22 mouse cellular contexts compared by ENCODE assay signal in the genomic region with DNA sequence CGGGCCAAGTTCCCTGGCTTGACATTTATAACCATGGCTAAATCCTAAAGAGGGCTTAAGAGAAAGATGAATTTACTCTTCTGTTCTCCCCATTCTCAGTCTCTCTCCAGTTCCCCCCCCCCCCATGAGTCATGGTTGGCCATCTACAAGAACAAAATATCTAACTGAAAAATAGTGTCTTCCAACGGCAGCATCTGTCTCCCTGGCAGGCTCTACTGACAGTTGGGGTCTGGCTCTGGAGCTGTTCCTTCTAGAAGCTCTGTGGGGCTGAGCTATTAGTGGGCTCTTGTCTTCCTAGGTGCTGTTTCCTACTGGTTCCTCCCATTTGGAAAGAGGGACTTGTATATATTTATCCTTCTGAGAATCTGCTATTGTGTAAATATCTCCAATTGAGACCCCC. TPM values are rescaled to one million over a fixed set of nuclear protein-coding genes. Genes with fewer than 3 reads are reported as not detected.
DNase-seq lines count a peak whose midpoint lies in the region; ATAC-seq and TF ChIP-seq lines count a peak whose summit lies in the region.
"Had no signal": no experiment of that assay in that cellular context is flagged by ENCODE, and none has a peak within 500 bp of the region (broad histone marks: within the 10 kb centered on the region; RNA-seq: fewer than 3 reads in every experiment).

No protein-coding gene starts in this region.

- H3K27ac ChIP-seq in forebrain, postnatal 0 days (ENCODE audit: low read depth, low read length): no peak overlapping the region
- no peak overlapping the region for H3K27ac ChIP-seq in forebrain, embryonic 14.5 days (ENCODE audit: low read depth, low read length)
- peak overlapping the region; percentile 87 for H3K27ac ChIP-seq in left cerebral cortex, adult 2 months
- no peak overlapping the region for H3K27ac ChIP-seq in heart, embryonic 10.5 days
- H3K27ac ChIP-seq: embryonic facial prominence, embryonic 12.5 days; hindbrain, embryonic 15.5 days; kidney, postnatal 0 days; limb, embryonic 13.5 days; liver, embryonic 13.5 days; midbrain, embryonic 13.5 days had no signal

- no peak for TF ChIP-seq CTCF in forebrain, postnatal 0 days (IDR thresholded peaks at IDR 0.05; ENCODE audit: low read depth)
- no peak for TF ChIP-seq CTCF in left cerebral cortex, adult 2 months (IDR thresholded peaks at IDR 0.05)

- DNase-seq in forebrain, postnatal 0 days: peak; percentile 37
- no peak for DNase-seq in forebrain, embryonic 14.5 days (ENCODE audit: low spot score)
- DNase-seq in left cerebral cortex, adult 2 months (ENCODE audit: extremely low spot score in 1 of 2, low spot score in 2 of 2): peak in 1 of 2 experiments; percentile 34
- DNase-seq in left cerebral cortex, postnatal 10 days (ENCODE audit: extremely low spot score in 1 of 2, low spot score in 2 of 2): no peak
- peak; percentile 38 for DNase-seq in layer of hippocampus, postnatal 36 days
- DNase-seq in right cerebral cortex, postnatal 25 days: peak; percentile 38
- no peak for DNase-seq in adrenal gland, postnatal 10 days
- no peak for DNase-seq in heart, embryonic 10.5 days (ENCODE audit: low spot score)
- DNase-seq: adrenal gland, postnatal 36 days; heart, postnatal 4 days; kidney, adult 2 months; liver, embryonic 13.5 days; lung, adult 2 months; lung, postnatal 14 days; thymus, adult 2 months had no signal

- no peaks in the 10 kb centered on the region for H3K9me3 ChIP-seq in forebrain, postnatal 0 days (ENCODE audit: low read length)
- no peaks in the 10 kb centered on the region for H3K9me3 ChIP-seq in forebrain, embryonic 14.5 days (replicated peaks; ENCODE audit: control insufficient read depth, low read length)
- no peaks in the 10 kb centered on the region for H3K9me3 ChIP-seq in heart, embryonic 10.5 days
- H3K9me3 ChIP-seq: embryonic facial prominence, embryonic 12.5 days; hindbrain, embryonic 15.5 days; limb, embryonic 13.5 days; liver, embryonic 13.5 days; midbrain, embryonic 13.5 days had no signal

- no peaks in the 10 kb centered on the region for H3K27me3 ChIP-seq in forebrain, postnatal 0 days (ENCODE audit: insufficient read depth, low read length)
- no peaks in the 10 kb centered on the region for H3K27me3 ChIP-seq in forebrain, embryonic 14.5 days (replicated peaks; ENCODE audit: control insufficient read depth, insufficient read depth, low read length)
- 0 out of 2 replicates have a peak, but pooled peaks cover 4% of the 10 kb centered on the region for H3K27me3 ChIP-seq in heart, embryonic 10.5 days (ENCODE audit: insufficient read depth, poor library complexity, severe bottlenecking)
- H3K27me3 ChIP-seq: embryonic facial prominence, embryonic 12.5 days; hindbrain, embryonic 15.5 days; limb, embryonic 13.5 days; liver, embryonic 13.5 days; midbrain, embryonic 13.5 days had no signal

- no peak overlapping the region for H3K9ac ChIP-seq in forebrain, postnatal 0 days
- no peak overlapping the region for H3K9ac ChIP-seq in forebrain, embryonic 14.5 days (ENCODE audit: low read length)
- H3K9ac ChIP-seq: embryonic facial prominence, embryonic 12.5 days; hindbrain, embryonic 15.5 days; limb, embryonic 13.5 days; liver, embryonic 13.5 days; midbrain, embryonic 13.5 days had no signal

- no peak overlapping the region for H3K4me2 ChIP-seq in forebrain, postnatal 0 days (ENCODE audit: low read depth)
- H3K4me2 ChIP-seq in forebrain, embryonic 14.5 days (ENCODE audit: low read length): no peak overlapping the region
- H3K4me2 ChIP-seq: embryonic facial prominence, embryonic 12.5 days; hindbrain, embryonic 15.5 days; limb, embryonic 13.5 days; liver, embryonic 13.5 days; midbrain, embryonic 13.5 days had no signal

- intact Hi-C loops in left cerebral cortex, adult 2 months (cut with DNase I): no loop called here
- intact Hi-C loops in left cerebral cortex, postnatal 10 days (cut with DNase I): no loop called here

- ATAC-seq in forebrain, postnatal 0 days: no peak
- no peak for ATAC-seq in forebrain, embryonic 14.5 days
- ATAC-seq: midbrain, embryonic 13.5 days had no signal

- no peak overlapping the region for H3K4me3 ChIP-seq in forebrain, postnatal 0 days (ENCODE audit: low read depth, low read length)
- H3K4me3 ChIP-seq in forebrain, embryonic 14.5 days (ENCODE audit: low read depth, low read length): no peak overlapping the region
- no peak overlapping the region for H3K4me3 ChIP-seq in left cerebral cortex, adult 2 months
- no peak overlapping the region for H3K4me3 ChIP-seq in heart, embryonic 10.5 days
- H3K4me3 ChIP-seq: embryonic facial prominence, embryonic 12.5 days; hindbrain, embryonic 15.5 days; limb, embryonic 13.5 days; liver, embryonic 13.5 days; midbrain, embryonic 13.5 days had no signal

- WGBS in forebrain, postnatal 0 days: 77% methylated on average over 2 of the region's 2 CpGs
- WGBS in forebrain, embryonic 14.5 days: 82% methylated on average over 2 of the region's 2 CpGs
- 71% methylated on average over 2 of the region's 2 CpGs for WGBS in heart, embryonic 10.5 days

- H3K4me1 ChIP-seq in forebrain, postnatal 0 days (ENCODE audit: insufficient read depth): 0 out of 2 replicates have a peak, but pooled peaks cover 4% of the 10 kb centered on the region
- no peaks in the 10 kb centered on the region for H3K4me1 ChIP-seq in forebrain, embryonic 14.5 days (ENCODE audit: control insufficient read depth, insufficient read depth, low read length)
- no peaks in the 10 kb centered on the region for H3K4me1 ChIP-seq in heart, embryonic 10.5 days
- H3K4me1 ChIP-seq: embryonic facial prominence, embryonic 12.5 days; hindbrain, embryonic 15.5 days; limb, embryonic 13.5 days; liver, embryonic 13.5 days; midbrain, embryonic 13.5 days had no signal

- H3K36me3 ChIP-seq in forebrain, postnatal 0 days (ENCODE audit: insufficient read depth): no peaks in the 10 kb centered on the region
- no peaks in the 10 kb centered on the region for H3K36me3 ChIP-seq in forebrain, embryonic 14.5 days (ENCODE audit: control insufficient read depth, insufficient read depth, low read length)
- H3K36me3 ChIP-seq in heart, embryonic 10.5 days: no peaks in the 10 kb centered on the region
- H3K36me3 ChIP-seq: embryonic facial prominence, embryonic 12.5 days; hindbrain, embryonic 15.5 days; limb, embryonic 13.5 days; liver, embryonic 13.5 days; midbrain, embryonic 13.5 days had no signal

RNA-seq across cellular contexts. Expression of a gene that starts 13.7 kb away (rescaled TPM):
- 65.9 and 91.3 TPM in 2 replicates for total RNA-seq in forebrain, postnatal 0 days (2014; rRNA removed)
- 25.0 and 41.8 TPM in 2 replicates for polyA plus RNA-seq in forebrain, postnatal 0 days (2015; fragmentation: Nextera tagmentation; extraction: Ambion mirVana)
- polyA plus RNA-seq in forebrain, embryonic 14.5 days (2014; fragmentation: Nextera tagmentation; extraction: Ambion mirVana): 16.0 and 23.8 TPM in 2 replicates
- total RNA-seq in left cerebral cortex, adult 2 months (2021): 10 to 100 TPM; 98.0 to 98.5 TPM
- total RNA-seq in left cerebral cortex, postnatal 10 days (2021): 100 to 1,000 TPM; 112 to 116 TPM
- total RNA-seq in layer of hippocampus, postnatal 36 days (2021): 100 to 1,000 TPM; 141 to 157 TPM
- 1 to 10 TPM in 1 of 2 experiments, under 1 TPM in 1; 0.42 to 2.3 TPM for total RNA-seq in adrenal gland, postnatal 10 days (2021)
- 1.7 and 1.8 TPM in 2 replicates for polyA plus RNA-seq in heart, embryonic 10.5 days (2016; fragmentation: Nextera tagmentation; extraction: Ambion mirVana)
- total RNA-seq: megakaryocyte, adult 5-6 weeks; monocyte, adult 5-6 weeks had no signal

Comparison
In these comparisons a context has a peak if more than half of its experiments do, and no peak if none do; other contexts are left out.
1. DNase-seq: peak in forebrain, postnatal 0 days (single experiment), layer of hippocampus, postnatal 36 days (2 of 2) and right cerebral cortex, postnatal 25 days (single experiment); none in forebrain, embryonic 14.5 days (single experiment), left cerebral cortex, postnatal 10 days (0 of 2), adrenal gland, postnatal 10 days (single experiment) and heart, embryonic 10.5 days (single experiment).
2. RNA of a gene that starts 13.7 kb away (total RNA-seq): 141 to 157 TPM in layer of hippocampus, postnatal 36 days, 112 to 116 TPM in left cerebral cortex, postnatal 10 days, 98.0 to 98.5 TPM in left cerebral cortex, adult 2 months and 65.9 to 91.3 TPM in forebrain, postnatal 0 days; 0.42 to 2.3 TPM in adrenal gland, postnatal 10 days; every median in the first group is over 10 times any median in the second.